ENCODE assay signal across 23 mouse cellular contexts in genomic region chr5:81370126-81370850, GRCm38 (mm10).
"Had no signal": no experiment of that assay in that cellular context is flagged by ENCODE, and none has a peak within 500 bp of the region (broad histone marks: within the 10 kb centered on the region; RNA-seq: fewer than 3 reads in every experiment).

No protein-coding gene starts in this region.

- H3K4me1 ChIP-seq: intestine, embryonic 15.5 days; liver, embryonic 12.5 days; liver, embryonic 15.5 days; megakaryocyte, embryonic 14.5 days; midbrain, embryonic 10.5 days; midbrain, embryonic 13.5 days; neural tube, embryonic 13.5 days; stomach, embryonic 15.5 days had no signal

- H3K27me3 ChIP-seq: intestine, embryonic 15.5 days; liver, embryonic 12.5 days; liver, embryonic 15.5 days; megakaryocyte, embryonic 14.5 days; midbrain, embryonic 13.5 days; neural tube, embryonic 13.5 days; stomach, embryonic 15.5 days had no signal

- H3K9me3 ChIP-seq: intestine, embryonic 15.5 days; liver, embryonic 12.5 days; liver, embryonic 15.5 days; megakaryocyte, embryonic 14.5 days; midbrain, embryonic 10.5 days; midbrain, embryonic 13.5 days; neural tube, embryonic 13.5 days; stomach, embryonic 15.5 days had no signal

- H3K9ac ChIP-seq: intestine, embryonic 15.5 days; liver, embryonic 12.5 days; liver, embryonic 15.5 days; midbrain, embryonic 13.5 days; neural tube, embryonic 13.5 days; stomach, embryonic 15.5 days had no signal

- DNase-seq: kidney, adult 11 months; kidney, adult 9 months; kidney, postnatal 10 days; kidney, postnatal 4 days; layer of hippocampus, adult 9-11 months; liver; lung, adult 2 months; retina, postnatal 1 day; right cerebral cortex, postnatal 25 days; spleen, adult 18-20 months; thymus, adult 2 months; thymus, postnatal 14 days; thymus, postnatal 4 days had no signal

- H3K4me3 ChIP-seq: intestine, embryonic 15.5 days; liver, embryonic 12.5 days; liver, embryonic 15.5 days; megakaryocyte, embryonic 14.5 days; midbrain, embryonic 10.5 days; midbrain, embryonic 13.5 days; myocyte; neural tube, embryonic 13.5 days; stomach, embryonic 15.5 days had no signal

- ATAC-seq: intestine, embryonic 15.5 days; liver, embryonic 12.5 days; midbrain, embryonic 13.5 days; midbrain, embryonic 16.5 days had no signal

- H3K36me3 ChIP-seq: intestine, embryonic 15.5 days; liver, embryonic 12.5 days; liver, embryonic 15.5 days; midbrain, embryonic 10.5 days; midbrain, embryonic 13.5 days; neural tube, embryonic 13.5 days; stomach, embryonic 15.5 days had no signal

- H3K27ac ChIP-seq: intestine, embryonic 15.5 days; liver, embryonic 12.5 days; liver, embryonic 15.5 days; midbrain, embryonic 10.5 days; midbrain, embryonic 13.5 days; neural tube, embryonic 13.5 days; stomach, embryonic 15.5 days had no signal

- H3K4me2 ChIP-seq: intestine, embryonic 15.5 days; liver, embryonic 12.5 days; liver, embryonic 15.5 days; midbrain, embryonic 13.5 days; neural tube, embryonic 13.5 days; stomach, embryonic 15.5 days had no signal
